Mouse (Mus musculus): ENCODE measurements around the gene Nfkbib. TPM values are rescaled to one million over a fixed set of nuclear protein-coding genes. Genes with fewer than 3 reads are reported as not detected.

The Nfkbib gene
- polyA plus RNA-seq, 1 experiment from 2014 or later = 41.0 TPM

DNA sequence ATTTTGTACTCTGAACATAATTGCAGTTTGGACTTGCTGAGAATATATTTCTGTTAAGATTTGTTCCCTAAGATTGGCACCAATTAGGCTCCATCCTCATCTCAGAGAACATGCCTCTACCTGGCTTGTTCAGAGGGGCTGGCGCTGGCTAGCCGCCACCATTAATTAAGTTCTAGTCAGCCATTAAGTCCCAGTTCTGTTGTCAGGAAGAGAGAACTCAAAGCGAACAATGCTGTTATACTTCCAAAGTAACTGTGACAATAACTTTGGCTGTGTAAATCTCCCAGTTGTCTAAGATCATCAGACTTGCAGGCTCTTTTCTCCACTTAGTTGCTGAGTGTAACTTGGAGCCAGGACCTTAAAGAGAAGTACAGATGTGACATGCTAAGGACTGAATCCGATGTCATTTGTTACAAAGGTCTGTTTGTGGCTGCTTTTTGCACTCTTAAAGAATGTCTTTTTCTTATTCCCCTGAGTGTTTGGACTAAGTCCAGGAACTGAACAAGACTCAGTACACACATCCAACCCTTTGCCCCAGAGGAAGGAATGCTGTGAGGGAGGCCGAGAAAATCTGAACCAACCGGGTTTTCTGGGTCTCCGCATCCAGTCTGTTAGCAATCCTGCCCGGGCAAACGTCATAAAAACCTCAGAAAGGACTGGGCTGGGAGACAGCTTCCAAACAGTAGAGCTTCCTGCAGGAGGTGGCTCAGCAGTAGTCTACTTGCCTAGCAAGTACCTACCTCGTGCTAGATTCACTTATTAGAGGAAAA is 34.8 kb upstream of the Nfkbib start:
- 32% methylated on average over 10 of the region's 10 CpGs for WGBS
- Histone ChIP-seq H3K27ac (ENCODE audit: low read length) (peak overlapping the region; percentile 95), H3K4me1 (ENCODE audit: control insufficient read depth, insufficient read depth, low read length) (peaks cover 31% of the 10 kb centered on the region), H3K27me3 (ENCODE audit: control insufficient read depth, insufficient read depth, low read length) (no peaks in the 10 kb centered on the region), H3K4me3 (ENCODE audit: low read length) (peak overlapping the region; percentile 11; the same call in 1 of the 2 replicates), H3K4me2 (ENCODE audit: low read depth, low read length) (peak overlapping the region; percentile 36; the same call in 1 of the 2 replicates), H3K9me3 (replicated peaks; ENCODE audit: control insufficient read depth, low read length) (no peaks in the 10 kb centered on the region), H3K9ac (ENCODE audit: low read length) (peak overlapping the region; percentile 62), H3K36me3 (ENCODE audit: control insufficient read depth, insufficient read depth) (no peaks in the 10 kb centered on the region)
- ATAC-seq (replicated peaks; ENCODE audit: extremely low read depth, insufficient read depth, low FRiP score) = no peak; the same call in 1 of the 2 replicates

GRCm38 (mm10) chr7:28801451-28801850 is 34.1 kb upstream of the Nfkbib start:
- Histone ChIP-seq H3K27me3 (ENCODE audit: control insufficient read depth, insufficient read depth, low read length) (no peaks in the 10 kb centered on the region), H3K27ac (ENCODE audit: low read length) (peak overlapping the region; percentile 95), H3K4me3 (ENCODE audit: low read length) (no peak overlapping the region), H3K4me2 (ENCODE audit: low read depth, low read length) (no peak overlapping the region), H3K4me1 (ENCODE audit: control insufficient read depth, insufficient read depth, low read length) (peaks cover 32% of the 10 kb centered on the region), H3K36me3 (ENCODE audit: control insufficient read depth, insufficient read depth) (no peaks in the 10 kb centered on the region), H3K9me3 (replicated peaks; ENCODE audit: control insufficient read depth, low read length) (no peaks in the 10 kb centered on the region), H3K9ac (ENCODE audit: low read length) (no peak overlapping the region)
- ATAC-seq (replicated peaks; ENCODE audit: extremely low read depth, insufficient read depth, low FRiP score) = no peak
- WGBS = 79% methylated on average over 3 of the region's 3 CpGs

DNA sequence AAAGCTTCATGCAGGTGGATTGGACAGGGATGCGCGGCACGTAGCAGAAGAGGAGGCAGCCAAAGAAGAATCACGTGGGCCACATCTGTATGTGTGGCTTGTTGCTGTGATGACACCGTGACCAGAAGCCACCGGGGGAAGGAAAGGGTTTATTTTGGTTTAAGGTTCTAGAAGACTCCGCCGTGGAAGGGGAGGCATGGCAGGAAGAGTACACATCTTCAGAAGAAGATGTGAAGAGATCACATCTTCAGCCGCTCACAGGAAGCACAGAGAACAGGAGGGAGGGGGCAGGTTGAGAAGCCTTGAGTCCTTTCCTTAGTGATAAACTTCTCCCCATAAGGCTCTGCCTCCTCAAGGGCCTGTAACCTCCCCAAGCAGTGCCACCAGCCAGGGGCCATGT is 32.7 kb upstream of the Nfkbib start:
- H3K27me3 ChIP-seq (ENCODE audit: control insufficient read depth, insufficient read depth, low read length) = no peaks in the 10 kb centered on the region
- no peak overlapping the region for H3K9ac ChIP-seq (ENCODE audit: low read length)
- no peaks in the 10 kb centered on the region for H3K9me3 ChIP-seq (replicated peaks; ENCODE audit: control insufficient read depth, low read length)
- no peak overlapping the region for H3K4me3 ChIP-seq (ENCODE audit: low read length)
- WGBS = 86% methylated on average over 9 of the region's 9 CpGs
- H3K27ac ChIP-seq (ENCODE audit: low read length) = no peak overlapping the region
- ATAC-seq (replicated peaks; ENCODE audit: extremely low read depth, insufficient read depth, low FRiP score) = no peak
- H3K4me1 ChIP-seq (ENCODE audit: control insufficient read depth, insufficient read depth, low read length) = peaks cover 32% of the 10 kb centered on the region
- no peaks in the 10 kb centered on the region for H3K36me3 ChIP-seq (ENCODE audit: control insufficient read depth, insufficient read depth)
- H3K4me2 ChIP-seq (ENCODE audit: low read depth, low read length) = no peak overlapping the region

DNA sequence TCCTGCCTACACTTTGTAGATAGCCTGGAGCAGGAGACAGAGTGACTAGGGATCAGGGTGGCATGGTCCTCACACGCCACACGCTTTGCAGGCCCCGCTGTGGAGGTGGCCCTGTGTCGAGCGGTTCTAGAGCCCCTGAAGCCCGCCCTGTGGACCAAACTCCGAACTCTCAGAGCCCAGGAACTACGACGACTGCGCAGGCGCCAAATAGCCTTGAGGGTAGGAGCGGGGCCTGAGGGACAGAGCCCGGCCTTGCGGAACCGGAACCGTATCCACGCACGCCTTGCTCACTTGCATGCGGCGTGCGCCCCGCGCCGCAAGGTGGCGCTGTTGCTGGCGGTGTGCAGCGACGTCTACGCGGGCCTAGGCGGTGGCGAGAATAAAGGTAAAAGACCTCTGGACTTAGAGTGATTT is 29.3 kb upstream of the Nfkbib start:
- Histone ChIP-seq H3K36me3 (ENCODE audit: control insufficient read depth, insufficient read depth) (no peaks in the 10 kb centered on the region), H3K27me3 (ENCODE audit: control insufficient read depth, insufficient read depth, low read length) (no peaks in the 10 kb centered on the region), H3K4me1 (ENCODE audit: control insufficient read depth, insufficient read depth, low read length) (peaks cover 5% of the 10 kb centered on the region), H3K9me3 (replicated peaks; ENCODE audit: control insufficient read depth, low read length) (no peaks in the 10 kb centered on the region), H3K9ac (ENCODE audit: low read length) (peak overlapping the region; percentile 69), H3K4me2 (ENCODE audit: low read depth, low read length) (peak overlapping the region; percentile 61), H3K4me3 (ENCODE audit: low read length) (peak overlapping the region; percentile 39), H3K27ac (ENCODE audit: low read length) (peak overlapping the region; percentile 73)
- peak; percentile 63 for ATAC-seq (replicated peaks; ENCODE audit: extremely low read depth, insufficient read depth, low FRiP score)
- WGBS = 13% methylated on average over 32 of the region's 32 CpGs

DNA sequence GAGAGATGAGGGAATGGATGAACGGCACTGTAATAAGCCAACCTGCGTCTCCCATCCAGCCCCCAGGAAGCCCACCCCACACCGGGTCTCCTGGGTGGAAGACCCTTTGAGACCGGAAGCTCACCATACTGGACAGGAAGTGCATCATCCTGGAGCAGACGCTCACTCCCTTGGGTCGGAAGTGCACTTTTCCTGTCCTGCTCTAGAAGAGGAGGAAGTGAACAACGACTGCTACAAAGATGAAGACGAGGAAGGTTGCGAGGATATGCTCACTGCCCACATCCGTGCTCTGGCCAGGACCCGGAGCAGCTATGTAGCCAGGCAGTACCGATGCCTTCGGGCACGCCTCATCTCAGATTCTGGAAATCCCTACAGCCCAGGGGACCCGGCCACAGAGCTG is 28.5 kb upstream of the Nfkbib start:
- WGBS = 63% methylated on average over 15 of the region's 15 CpGs
- Histone ChIP-seq H3K27me3 (ENCODE audit: control insufficient read depth, insufficient read depth, low read length) (no peaks in the 10 kb centered on the region), H3K4me3 (ENCODE audit: low read length) (peak overlapping the region; percentile 39), H3K36me3 (ENCODE audit: control insufficient read depth, insufficient read depth) (no peaks in the 10 kb centered on the region), H3K4me2 (ENCODE audit: low read depth, low read length) (peak overlapping the region; percentile 61), H3K9me3 (replicated peaks; ENCODE audit: control insufficient read depth, low read length) (no peaks in the 10 kb centered on the region), H3K4me1 (ENCODE audit: control insufficient read depth, insufficient read depth, low read length) (peaks cover 4% of the 10 kb centered on the region), H3K9ac (ENCODE audit: low read length) (peak overlapping the region; percentile 69), H3K27ac (ENCODE audit: low read length) (peak overlapping the region; percentile 73)
- no peak for ATAC-seq (replicated peaks; ENCODE audit: extremely low read depth, insufficient read depth, low FRiP score)

- no peaks in the 10 kb centered on the region for H3K9me3 ChIP-seq (replicated peaks; ENCODE audit: control insufficient read depth, low read length)
- WGBS = 84% methylated on average over 3 of the region's 3 CpGs
These were observed 27.2 kb upstream of the Nfkbib start for GRCm38 (mm10) chr7:28794496-28794895.

DNA sequence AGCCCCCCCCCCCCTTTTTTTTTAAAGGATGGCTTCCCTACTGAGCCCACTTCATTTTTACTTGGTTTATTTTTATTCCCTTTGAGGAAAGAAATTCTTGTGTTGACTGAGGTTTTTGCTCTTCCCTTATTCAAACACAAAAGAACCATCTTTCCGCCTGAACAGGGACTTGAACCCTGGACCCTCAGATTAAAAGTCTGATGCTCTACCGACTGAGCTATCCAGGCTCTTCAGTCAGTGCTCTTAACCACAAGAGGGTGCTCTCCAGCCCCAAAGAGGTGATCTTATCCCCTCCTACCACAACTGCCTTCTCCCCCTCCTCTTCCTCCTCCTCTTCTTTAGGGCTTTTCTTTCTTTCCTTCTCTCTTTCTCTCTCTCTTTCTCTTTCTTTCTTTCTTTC is 26.5 kb upstream of the Nfkbib start:
- H3K27ac ChIP-seq (ENCODE audit: low read length) = no peak overlapping the region
- no peak for ATAC-seq (replicated peaks; ENCODE audit: extremely low read depth, insufficient read depth, low FRiP score)
- H3K9ac ChIP-seq (ENCODE audit: low read length) = no peak overlapping the region
- H3K4me2 ChIP-seq (ENCODE audit: low read depth, low read length) = no peak overlapping the region
- no peaks in the 10 kb centered on the region for H3K36me3 ChIP-seq (ENCODE audit: control insufficient read depth, insufficient read depth)
- WGBS = 48% methylated on average over 2 of the region's 2 CpGs
- peaks cover 4% of the 10 kb centered on the region for H3K4me1 ChIP-seq (ENCODE audit: control insufficient read depth, insufficient read depth, low read length)
- H3K9me3 ChIP-seq (replicated peaks; ENCODE audit: control insufficient read depth, low read length) = no peaks in the 10 kb centered on the region
- no peak overlapping the region for H3K4me3 ChIP-seq (ENCODE audit: low read length)
- H3K27me3 ChIP-seq (ENCODE audit: control insufficient read depth, insufficient read depth, low read length) = no peaks in the 10 kb centered on the region

More at GRCm38 (mm10) chr7:28794496-28794895, 27.2 kb upstream of the Nfkbib start:
- no peak overlapping the region for H3K9ac ChIP-seq (ENCODE audit: low read length)
- H3K27ac ChIP-seq (ENCODE audit: low read length) = no peak overlapping the region
- peaks cover 4% of the 10 kb centered on the region for H3K4me1 ChIP-seq (ENCODE audit: control insufficient read depth, insufficient read depth, low read length)
- H3K4me3 ChIP-seq (ENCODE audit: low read length) = no peak overlapping the region
- H3K27me3 ChIP-seq (ENCODE audit: control insufficient read depth, insufficient read depth, low read length) = no peaks in the 10 kb centered on the region
- H3K4me2 ChIP-seq (ENCODE audit: low read depth, low read length) = no peak overlapping the region
- no peak for ATAC-seq (replicated peaks; ENCODE audit: extremely low read depth, insufficient read depth, low FRiP score)
- no peaks in the 10 kb centered on the region for H3K36me3 ChIP-seq (ENCODE audit: control insufficient read depth, insufficient read depth)

GRCm38 (mm10) chr7:28792391-28793185 is 25.3 kb upstream of the Nfkbib start:
- ATAC-seq (replicated peaks; ENCODE audit: extremely low read depth, insufficient read depth, low FRiP score) = no peak
- Histone ChIP-seq H3K4me2 (ENCODE audit: low read depth, low read length) (no peak overlapping the region), H3K9ac (ENCODE audit: low read length) (no peak overlapping the region), H3K4me3 (ENCODE audit: low read length) (no peak overlapping the region), H3K36me3 (ENCODE audit: control insufficient read depth, insufficient read depth) (no peaks in the 10 kb centered on the region), H3K27me3 (ENCODE audit: control insufficient read depth, insufficient read depth, low read length) (no peaks in the 10 kb centered on the region), H3K4me1 (ENCODE audit: control insufficient read depth, insufficient read depth, low read length) (peaks cover 4% of the 10 kb centered on the region), H3K9me3 (replicated peaks; ENCODE audit: control insufficient read depth, low read length) (no peaks in the 10 kb centered on the region), H3K27ac (ENCODE audit: low read length) (peak overlapping the region; percentile 33; the same call in 1 of the 2 replicates)
- WGBS = 60% methylated on average over 14 of the region's 14 CpGs

DNA sequence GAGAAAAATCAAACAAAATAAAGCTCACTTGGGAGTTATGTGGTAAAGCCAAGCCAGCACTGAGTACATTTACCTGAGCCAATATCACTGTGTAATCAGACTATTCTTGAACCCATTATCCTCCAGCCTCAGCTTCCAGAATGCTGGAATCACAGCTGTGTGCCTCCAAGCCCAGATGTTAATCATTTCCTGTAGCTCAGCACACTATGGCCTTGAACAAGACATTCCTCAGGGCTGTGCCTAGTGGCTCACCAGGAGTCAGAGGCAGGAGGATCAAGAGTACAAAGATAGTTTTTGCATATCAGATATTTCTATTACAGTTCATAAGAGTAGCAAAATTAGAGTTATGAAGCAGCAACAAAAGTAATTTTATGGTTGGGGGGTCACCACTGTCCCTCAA is 24.4 kb upstream of the Nfkbib start:
- no peaks in the 10 kb centered on the region for H3K27me3 ChIP-seq (ENCODE audit: control insufficient read depth, insufficient read depth, low read length)
- no peak overlapping the region for H3K27ac ChIP-seq (ENCODE audit: low read length)
- H3K9me3 ChIP-seq (replicated peaks; ENCODE audit: control insufficient read depth, low read length) = no peaks in the 10 kb centered on the region
- H3K9ac ChIP-seq (ENCODE audit: low read length) = no peak overlapping the region
- H3K4me1 ChIP-seq (ENCODE audit: control insufficient read depth, insufficient read depth, low read length) = peaks cover under 1% of the 10 kb centered on the region
- H3K4me2 ChIP-seq (ENCODE audit: low read depth, low read length) = no peak overlapping the region
- no peak for ATAC-seq (replicated peaks; ENCODE audit: extremely low read depth, insufficient read depth, low FRiP score)
- H3K4me3 ChIP-seq (ENCODE audit: low read length) = no peak overlapping the region
- no peaks in the 10 kb centered on the region for H3K36me3 ChIP-seq (ENCODE audit: control insufficient read depth, insufficient read depth)
